Mouse (Mus musculus) small intestine, adult 2 months (tissue): ENCODE measurements around the gene 4933402J07Rik. TPM values are rescaled to one million over a fixed set of nuclear protein-coding genes. Genes with fewer than 3 reads are reported as not detected.

ENCODE experiments used
- H3K27ac ChIP-seq: fragments of 200-500 bp; 2 replicates; pipeline ENCODE4 v1.5.1; 2012; ENCODE audit warnings: low read depth, low read length, control low read depth, inconsistent platforms; ENCODE audit not compliant: insufficient read depth
- H3K27me3 ChIP-seq: fragments of 200-500 bp; 2 replicates; pipeline ENCODE4 v1.6.1; 2012; ENCODE audit warnings: mild to moderate bottlenecking, moderate library complexity, low read length, inconsistent platforms; ENCODE audit not compliant: control insufficient read depth, insufficient read depth
- H3K36me3 ChIP-seq: fragments of 200-500 bp; 2 replicates; pipeline ENCODE4 v1.6.1; 2012; ENCODE audit warnings: mild to moderate bottlenecking, low read length, control low read depth, inconsistent platforms; ENCODE audit not compliant: control insufficient read depth, insufficient read depth
- H3K4me1 ChIP-seq: fragments of 200-500 bp; 2 replicates; pipeline ENCODE4 v1.6.1; 2012; ENCODE audit warnings: low read length, inconsistent platforms, mixed read lengths; ENCODE audit not compliant: control insufficient read depth, insufficient read depth, insufficient read length
- H3K4me3 ChIP-seq: fragments of 200-500 bp; 2 replicates; pipeline ENCODE4 v1.5.1; 2012; ENCODE audit warnings: low read depth, mild to moderate bottlenecking, control low read depth, inconsistent platforms, low read length, moderate library complexity
- CTCF ChIP-seq: fragments of 200-500 bp; IDR thresholded peaks from 2 replicates; pipeline ENCODE4 v1.5.1; 2012; ENCODE audit warnings: low read depth, mild to moderate bottlenecking, control low read depth, inconsistent platforms, low read length, moderate library complexity, mixed read lengths; ENCODE audit not compliant: insufficient replicate concordance, insufficient read length; ENCODE audit errors: extremely low read depth
- POLR2A ChIP-seq: fragments of 200-500 bp; IDR thresholded peaks from 2 replicates; pipeline ENCODE4 v1.6.1; 2012; ENCODE audit warnings: low read depth, mild to moderate bottlenecking, control low read depth, inconsistent platforms, low read length, moderate library complexity
- WGBS: fragments of 180-500 bp; shearing (Covaris S2); methylation state at CpG from one replicate; pipeline ENCODE4 v1.1.7; 2018; 5-methylcytosine and 5-hydroxymethylcytosine counted together
- polyA plus RNA-seq: library from polyadenylated mRNA; depleted of rRNA; stranded (reverse); fragments of >200 nt; gene quantifications from 2 replicates; pipeline ENCODE4 v1.2.3, GENCODE M21; 2012; rRNA removed

4933402J07Rik gene
- polyA plus RNA-seq, 1 experiment = not detected

DNA sequence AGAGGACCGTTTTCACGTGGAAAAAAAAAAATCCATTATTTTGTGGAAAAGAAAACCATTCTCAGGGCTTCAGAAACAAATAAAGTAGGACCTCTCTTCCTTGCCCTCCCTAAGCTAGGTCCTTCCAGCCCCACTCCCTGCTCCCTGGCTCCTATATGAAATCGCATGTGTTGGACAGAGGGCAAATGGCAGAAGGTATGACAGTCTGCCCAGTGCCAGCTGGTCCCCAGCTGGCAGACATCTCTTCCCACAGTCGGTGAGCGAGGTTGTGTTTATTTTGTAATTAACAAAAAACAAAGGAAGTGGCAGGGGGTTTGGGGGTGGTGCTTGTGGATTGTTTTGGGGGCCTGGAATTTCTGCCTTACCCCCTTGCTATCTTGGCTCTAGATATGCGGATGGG is 56.6 kb downstream of the 4933402J07Rik start:
- 73% methylated on average over 6 of the region's 6 CpGs for WGBS
- no peaks in the 10 kb centered on the region for H3K27me3 ChIP-seq
- TF ChIP-seq CTCF (no peak), POLR2A (no peak)

GRCm38 (mm10) chr8:87621181-87621580 is 57.5 kb downstream of the 4933402J07Rik start:
- no peak overlapping the region for H3K27ac ChIP-seq
- H3K27me3 ChIP-seq = no peaks in the 10 kb centered on the region
- TF ChIP-seq CTCF = no peak
- no peak for TF ChIP-seq POLR2A
- no peaks in the 10 kb centered on the region for H3K36me3 ChIP-seq
- H3K4me3 ChIP-seq = no peak overlapping the region
- 78% methylated on average over 12 of the region's 12 CpGs for WGBS
- no peaks in the 10 kb centered on the region for H3K4me1 ChIP-seq

More for the DNA sequence above, 56.6 kb downstream of the 4933402J07Rik start:
- Histone ChIP-seq H3K36me3 (no peaks in the 10 kb centered on the region), H3K4me1 (no peaks in the 10 kb centered on the region), H3K27ac (no peak overlapping the region), H3K4me3 (no peak overlapping the region)

DNA sequence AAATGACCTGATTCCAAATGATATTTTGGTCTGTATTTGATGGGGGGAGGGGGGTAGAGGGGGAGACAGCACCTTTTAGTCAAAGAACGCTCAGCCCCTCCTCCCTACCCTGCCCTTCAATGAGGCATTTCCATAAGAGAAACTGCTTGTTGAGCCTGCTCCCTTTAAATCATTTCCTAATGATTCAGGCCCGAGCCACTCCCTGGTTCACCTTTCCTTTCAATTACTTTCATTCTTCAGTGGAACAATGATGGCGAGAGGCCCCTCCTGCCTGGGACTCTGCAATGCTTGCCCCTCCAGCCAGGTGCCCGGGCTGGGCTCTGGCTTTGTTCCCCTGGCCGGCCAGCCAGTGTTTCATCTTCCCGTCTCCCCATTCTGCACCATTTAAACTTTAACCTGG is 66.0 kb downstream of the 4933402J07Rik start:
- Histone ChIP-seq H3K36me3 (no peaks in the 10 kb centered on the region), H3K4me1 (no peaks in the 10 kb centered on the region), H3K27ac (no peak overlapping the region), H3K4me3 (no peak overlapping the region), H3K27me3 (no peaks in the 10 kb centered on the region)
- TF ChIP-seq POLR2A (no peak), CTCF (no peak)
- WGBS = 24% methylated on average over 6 of the region's 6 CpGs

- Histone ChIP-seq H3K4me1 (no peaks in the 10 kb centered on the region), H3K27me3 (no peaks in the 10 kb centered on the region), H3K27ac (no peak overlapping the region), H3K36me3 (no peaks in the 10 kb centered on the region), H3K4me3 (no peak overlapping the region)
- TF ChIP-seq CTCF (no peak), POLR2A (no peak)
- 74% methylated on average over 7 of the region's 7 CpGs for WGBS
Measured at GRCm38 (mm10) chr8:87631776-87632175, 68.1 kb downstream of the 4933402J07Rik start.

DNA sequence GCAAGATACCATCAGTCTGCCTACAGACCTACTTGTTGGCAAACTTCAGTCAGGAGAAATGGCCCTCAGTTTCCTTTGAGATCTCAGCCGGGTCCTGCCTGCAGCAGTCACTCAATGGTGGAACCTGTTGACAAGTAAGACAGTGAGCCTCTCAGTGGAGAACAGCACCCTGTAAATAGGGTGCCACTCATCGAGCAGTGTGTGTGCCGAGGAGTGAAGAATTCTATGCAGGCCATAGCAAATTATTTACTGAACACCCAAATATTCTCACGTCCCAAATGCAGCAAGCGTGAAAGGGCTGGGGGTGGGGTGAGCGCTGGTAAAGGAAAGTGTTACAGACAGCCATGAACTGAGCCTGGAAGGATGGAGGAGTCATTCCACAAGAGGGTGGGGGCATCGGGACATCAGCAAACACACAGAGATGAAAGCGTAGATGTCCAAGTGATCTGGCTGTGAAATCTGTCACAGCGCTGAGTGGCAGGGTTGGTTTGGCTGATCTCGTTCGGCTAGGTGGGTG is 72.6 kb downstream of the 4933402J07Rik start:
- 50% methylated on average over 11 of the region's 11 CpGs for WGBS
- Histone ChIP-seq H3K27me3 (no peaks in the 10 kb centered on the region), H3K4me3 (no peak overlapping the region), H3K36me3 (no peaks in the 10 kb centered on the region), H3K27ac (no peak overlapping the region), H3K4me1 (no peaks in the 10 kb centered on the region)
- no peak for TF ChIP-seq CTCF
- TF ChIP-seq POLR2A = no peak

Other genes starting within 250 kb of the 4933402J07Rik start
- 0.09 and 0.11 TPM in 2 replicates for gene Cbln1, start 91.2 kb upstream of the 4933402J07Rik start, polyA plus RNA-seq